Mouse (Mus musculus) midbrain, embryonic 13.5 days (tissue): ENCODE data around the gene Fam117b. TPM values are rescaled to one million over a fixed set of nuclear protein-coding genes. Genes with fewer than 3 reads are reported as not detected.

Experiments used
- ATAC-seq: fragments of 200-750 bp; cut with Nextera tagmentation; 2 replicates; pipeline ENCODE4 v1.8.0; 2017; ENCODE audit warnings: mild to moderate bottlenecking, moderate TSS enrichment, moderate library complexity
- H3K27ac ChIP-seq: fragments of 300-500 bp; sonication (generic); 2 replicates; pipeline ENCODE4 v1.5.1; 2015; ENCODE audit warnings: inconsistent platforms, mild to moderate bottlenecking, moderate library complexity
- H3K27me3 ChIP-seq: fragments of 300-500 bp; sonication (generic); 2 replicates; pipeline ENCODE4 v1.6.1; 2015; ENCODE audit warnings: mild to moderate bottlenecking, inconsistent platforms
- H3K36me3 ChIP-seq: fragments of 300-500 bp; sonication (generic); 2 replicates; pipeline ENCODE4 v1.6.1; 2015; ENCODE audit warnings: mild to moderate bottlenecking, inconsistent platforms
- H3K4me1 ChIP-seq: fragments of 300-500 bp; sonication (generic); replicated peaks from 2 replicates; pipeline ENCODE4 v1.6.1; 2015; ENCODE audit warnings: inconsistent platforms
- H3K4me2 ChIP-seq: fragments of 300-500 bp; sonication (generic); replicated peaks from 2 replicates; pipeline ENCODE4 v1.6.1; 2015; ENCODE audit warnings: moderate library complexity, mild to moderate bottlenecking, inconsistent platforms
- H3K4me3 ChIP-seq: fragments of 300-500 bp; sonication (generic); replicated peaks from 2 replicates; pipeline ENCODE4 v1.5.1; 2015; ENCODE audit warnings: mild to moderate bottlenecking, inconsistent platforms
- H3K9ac ChIP-seq: fragments of 300-500 bp; sonication (generic); replicated peaks from 2 replicates; pipeline ENCODE4 v1.6.1; 2015; ENCODE audit warnings: mild to moderate bottlenecking, inconsistent platforms
- H3K9me3 ChIP-seq: fragments of 300-500 bp; sonication (generic); 2 replicates; pipeline ENCODE4 v1.6.1; 2016; ENCODE audit warnings: mild to moderate bottlenecking, inconsistent platforms
- WGBS: fragments of 180-500 bp; shearing (Covaris S2); methylation state at CpG from one replicate; pipeline ENCODE4 v1.1.7; 2015; 5-methylcytosine and 5-hydroxymethylcytosine counted together
- polyA plus RNA-seq: library from polyadenylated mRNA; unstranded; fragments of >200 nt; fragmentation: Nextera tagmentation; extraction: Ambion mirVana; gene quantifications from 2 replicates; pipeline ENCODE4 v1.2.1, GENCODE M21; 2015

Gene Fam117b
- polyA plus RNA-seq, 1 experiment from 2014 or later, result 29.1 TPM

GRCm38 (mm10) chr1:60008743-60009142, 95.9 kb downstream of the Fam117b start:
- Histone ChIP-seq H3K9ac (no peak overlapping the region), H3K27me3 (no peaks in the 10 kb centered on the region), H3K27ac (no peak overlapping the region), H3K4me2 (no peak overlapping the region), H3K36me3 (no peaks in the 10 kb centered on the region), H3K4me1 (no peaks in the 10 kb centered on the region), H3K9me3 (no peaks in the 10 kb centered on the region), H3K4me3 (no peak overlapping the region)
- WGBS, result 85% methylated on average over 2 of the region's 2 CpGs
- ATAC-seq, result no peak

GRCm38 (mm10) chr1:60013779-60014178, 101.0 kb downstream of the Fam117b start:
- no peak overlapping the region for H3K27ac ChIP-seq

GRCm38 (mm10) chr1:60015511-60015910, 102.7 kb downstream of the Fam117b start:
- no peaks in the 10 kb centered on the region for H3K4me1 ChIP-seq
- H3K27ac ChIP-seq, result no peak overlapping the region
- H3K36me3 ChIP-seq, result no peaks in the 10 kb centered on the region
- H3K4me3 ChIP-seq, result no peak overlapping the region
- no peak for ATAC-seq
- no peaks in the 10 kb centered on the region for H3K27me3 ChIP-seq
- no peaks in the 10 kb centered on the region for H3K9me3 ChIP-seq
- H3K9ac ChIP-seq, result no peak overlapping the region
- no peak overlapping the region for H3K4me2 ChIP-seq
- WGBS, result 91% methylated on average over 6 of the region's 6 CpGs

More at GRCm38 (mm10) chr1:60013779-60014178, 101.0 kb downstream of the Fam117b start:
- H3K27me3 ChIP-seq, result no peaks in the 10 kb centered on the region
- H3K9me3 ChIP-seq, result no peaks in the 10 kb centered on the region
- H3K4me1 ChIP-seq, result no peaks in the 10 kb centered on the region
- no peak overlapping the region for H3K4me3 ChIP-seq
- 94% methylated on average over 10 of the region's 10 CpGs for WGBS
- no peak overlapping the region for H3K4me2 ChIP-seq
- no peak for ATAC-seq
- H3K9ac ChIP-seq, result no peak overlapping the region
- H3K36me3 ChIP-seq, result no peaks in the 10 kb centered on the region

GRCm38 (mm10) chr1:60016136-60016611, 103.4 kb downstream of the Fam117b start:
- Histone ChIP-seq H3K9ac (no peak overlapping the region), H3K4me2 (no peak overlapping the region), H3K4me1 (no peaks in the 10 kb centered on the region), H3K9me3 (no peaks in the 10 kb centered on the region), H3K4me3 (no peak overlapping the region), H3K36me3 (no peaks in the 10 kb centered on the region), H3K27ac (no peak overlapping the region), H3K27me3 (no peaks in the 10 kb centered on the region)
- no peak for ATAC-seq
- WGBS, result 82% methylated on average over 5 of the region's 5 CpGs

- no peak for ATAC-seq
- Histone ChIP-seq H3K27ac (no peak overlapping the region), H3K36me3 (no peaks in the 10 kb centered on the region), H3K4me3 (no peak overlapping the region), H3K27me3 (no peaks in the 10 kb centered on the region), H3K4me2 (no peak overlapping the region), H3K9ac (no peak overlapping the region), H3K4me1 (no peaks in the 10 kb centered on the region), H3K9me3 (no peaks in the 10 kb centered on the region)
- WGBS, result 85% methylated on average over 1 of the region's 1 CpGs
These were observed 104.2 kb downstream of the Fam117b start for GRCm38 (mm10) chr1:60017031-60017469.

Other genes with a start within 250 kb of the Fam117b start
- gene Sumo1, start 242.2 kb upstream of the Fam117b start, polyA plus RNA-seq, result 453 and 473 TPM in 2 replicates
- 182 and 192 TPM in 2 replicates for gene Nop58, start 228.0 kb upstream of the Fam117b start, polyA plus RNA-seq
- 10.9 and 13.0 TPM in 2 replicates for gene Bmpr2, start 149.6 kb upstream of the Fam117b start, polyA plus RNA-seq
- gene Ica1l, start 130.2 kb downstream of the Fam117b start, polyA plus RNA-seq, result 19.7 and 20.2 TPM in 2 replicates
- gene Carf, start 185.2 kb downstream of the Fam117b start, polyA plus RNA-seq, result 8.5 and 9.0 TPM in 2 replicates
- gene Wdr12, start 185.6 kb downstream of the Fam117b start, polyA plus RNA-seq, result 43.8 and 46.6 TPM in 2 replicates